Mouse (Mus musculus): Measurements from ENCODE around the gene Usf1.

DNA sequence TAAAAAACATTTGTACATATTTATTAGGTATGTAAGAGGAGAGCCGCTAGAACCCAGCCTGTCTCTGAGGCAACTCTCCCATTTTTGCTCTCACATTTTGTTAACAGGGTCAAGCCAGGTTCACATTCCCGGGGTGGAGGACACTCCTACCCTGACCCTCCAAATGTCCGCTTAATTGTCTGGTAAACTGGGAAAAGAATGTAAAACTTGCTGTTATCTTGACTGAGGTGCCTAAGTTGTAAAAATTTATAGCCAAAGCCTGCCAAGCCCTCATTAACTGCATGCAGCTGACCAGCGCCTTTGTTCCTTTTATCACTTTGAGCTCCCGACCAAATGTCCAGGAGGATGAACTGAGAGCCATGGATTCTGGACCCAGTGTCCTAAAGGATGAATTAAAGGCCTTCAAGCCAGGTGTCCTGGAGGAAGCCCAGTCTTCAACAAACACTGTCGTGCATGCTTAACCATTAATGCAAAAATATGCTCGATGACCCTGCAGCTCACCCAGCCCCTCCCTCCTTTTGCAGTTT is 24.2 kb downstream of the Usf1 start:
- TF ChIP-seq CTCF (IDR thresholded peaks at IDR 0.05; ENCODE audit: extremely low read depth, insufficient read depth, low read length) (no peak), POLR2A (IDR thresholded peaks at IDR 0.05; ENCODE audit: extremely low read depth, insufficient read depth, low read length) (no peak)
